Mouse (Mus musculus) liver, embryonic 13.5 days (tissue): ENCODE measurements around the gene Tead2. TPM values are rescaled to one million over a fixed set of nuclear protein-coding genes. Genes with fewer than 3 reads are reported as not detected.
A peak's percentile ranks its signal among the peaks of the same experiment; 100 is the strongest.

Experiments used
- ATAC-seq: fragments of 200-750 bp; cut with Nextera tagmentation; 2 replicates; pipeline ENCODE4 v1.8.0; 2017; ENCODE audit warnings: low read depth, mild to moderate bottlenecking, moderate number of reproducible peaks, moderate library complexity
- DNase-seq: peaks from one replicate; pipeline ENCODE4 v3.0.0; 2022
- H3K27ac ChIP-seq: fragments of 300-500 bp; sonication (generic); 2 replicates; pipeline ENCODE4 v1.5.1; 2015; ENCODE audit warnings: moderate library complexity, mild to moderate bottlenecking, inconsistent platforms
- H3K27me3 ChIP-seq: fragments of 300-500 bp; sonication (generic); 2 replicates; pipeline ENCODE4 v1.6.1; 2015; ENCODE audit warnings: mild to moderate bottlenecking, inconsistent platforms
- H3K36me3 ChIP-seq: fragments of 300-500 bp; sonication (generic); 2 replicates; pipeline ENCODE4 v1.6.1; 2015; ENCODE audit warnings: mild to moderate bottlenecking, inconsistent platforms
- H3K4me1 ChIP-seq: fragments of 300-500 bp; sonication (generic); replicated peaks from 2 replicates; pipeline ENCODE4 v1.6.1; 2015; ENCODE audit warnings: inconsistent platforms
- H3K4me2 ChIP-seq: fragments of 300-500 bp; sonication (generic); 2 replicates; pipeline ENCODE4 v1.6.1; 2015; ENCODE audit warnings: inconsistent platforms, mild to moderate bottlenecking, moderate library complexity
- H3K4me3 ChIP-seq: fragments of 300-500 bp; sonication (generic); replicated peaks from 2 replicates; pipeline ENCODE4 v1.5.1; 2015; ENCODE audit warnings: mild to moderate bottlenecking, inconsistent platforms
- H3K9ac ChIP-seq: fragments of 300-500 bp; sonication (generic); 2 replicates; pipeline ENCODE4 v1.6.1; 2015; ENCODE audit warnings: mild to moderate bottlenecking, inconsistent platforms
- H3K9me3 ChIP-seq: fragments of 300-500 bp; sonication (generic); replicated peaks from 2 replicates; pipeline ENCODE4 v1.6.1; 2016; ENCODE audit warnings: inconsistent platforms
- WGBS: fragments of 180-500 bp; shearing (Covaris S2); methylation state at CpG from one replicate; pipeline ENCODE4 v1.1.7; 2015; ENCODE audit not compliant: insufficient replicate concordance; 5-methylcytosine and 5-hydroxymethylcytosine counted together
- polyA plus RNA-seq: library from polyadenylated mRNA; unstranded; fragments of >200 nt; fragmentation: Nextera tagmentation; extraction: Ambion mirVana; gene quantifications from 2 replicates; pipeline ENCODE4 v1.2.1, GENCODE M21; 2015

Gene Tead2
- polyA plus RNA-seq, 1 experiment from 2014 or later, result 11.8 TPM

DNA sequence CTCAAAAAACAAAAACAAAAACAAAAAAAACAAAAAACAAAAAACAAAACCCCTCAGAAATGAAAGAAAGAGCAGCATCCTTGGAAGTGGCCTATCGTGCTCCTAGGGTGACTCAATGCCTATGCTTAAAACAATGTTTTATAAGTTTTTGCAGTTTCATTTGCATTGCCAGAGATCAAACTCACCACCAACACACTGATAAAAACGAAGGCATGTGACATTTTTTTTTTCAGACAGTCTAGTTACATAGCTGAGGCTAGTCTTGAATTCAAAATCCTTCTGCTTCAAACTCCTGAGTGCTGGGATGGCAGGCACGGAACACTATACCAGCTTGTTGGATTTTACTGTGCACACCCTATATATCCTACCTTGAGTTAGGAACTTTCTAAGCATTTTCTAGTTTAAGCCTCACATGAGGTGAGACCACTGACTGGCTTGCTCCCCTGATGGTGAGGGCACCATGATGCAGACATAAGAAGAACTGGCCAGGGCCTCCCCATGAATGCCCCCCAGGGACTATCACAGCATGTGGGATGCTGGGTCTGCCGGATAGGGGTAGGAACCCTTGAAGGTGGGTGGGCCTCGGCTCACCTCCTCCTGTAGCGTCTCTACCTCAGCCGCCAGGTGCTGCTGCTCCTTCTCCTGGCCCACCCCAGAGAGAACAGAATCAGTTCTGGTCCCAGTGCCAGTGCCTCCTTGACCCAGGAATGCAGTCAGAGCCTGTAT lies 22.8 kb upstream of the Tead2 start:
- no peaks in the 10 kb centered on the region for H3K4me1 ChIP-seq
- no peak overlapping the region for H3K4me3 ChIP-seq
- H3K9me3 ChIP-seq, result no peaks in the 10 kb centered on the region
- no peak overlapping the region for H3K9ac ChIP-seq
- no peak overlapping the region for H3K27ac ChIP-seq
- H3K4me2 ChIP-seq, result no peak overlapping the region
- DNase-seq, result no peak
- WGBS, result 70% methylated on average over 7 of the region's 7 CpGs
- peaks cover 82% of the 10 kb centered on the region for H3K27me3 ChIP-seq
- no peak for ATAC-seq
- no peaks in the 10 kb centered on the region for H3K36me3 ChIP-seq

DNA sequence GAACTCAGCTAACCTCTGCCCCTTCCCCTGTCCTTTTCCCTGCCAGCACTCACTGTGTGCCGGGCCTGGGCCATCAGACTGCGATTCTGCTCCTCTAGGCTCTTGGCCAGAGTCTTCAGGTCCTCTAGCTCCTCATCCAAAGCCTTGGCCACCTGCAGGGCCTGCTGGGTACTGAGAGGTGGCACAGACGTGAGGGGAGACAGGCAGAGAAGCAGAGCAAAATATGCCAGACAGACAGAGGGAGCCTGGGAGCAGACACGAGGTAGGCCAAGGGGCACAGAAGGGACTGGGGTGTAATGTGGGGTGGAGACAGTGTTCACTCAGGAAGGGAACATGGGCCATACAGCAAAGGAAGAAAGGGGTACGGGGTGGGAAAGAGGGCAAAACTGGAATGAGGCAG lies 22.1 kb upstream of the Tead2 start:
- Histone ChIP-seq H3K4me2 (no peak overlapping the region), H3K27me3 (peaks cover 78% of the 10 kb centered on the region), H3K4me3 (no peak overlapping the region), H3K9me3 (no peaks in the 10 kb centered on the region), H3K4me1 (no peaks in the 10 kb centered on the region), H3K27ac (no peak overlapping the region), H3K36me3 (no peaks in the 10 kb centered on the region), H3K9ac (no peak overlapping the region)
- 49% methylated on average over 5 of the region's 5 CpGs for WGBS
- ATAC-seq (no peak), DNase-seq (no peak)

DNA sequence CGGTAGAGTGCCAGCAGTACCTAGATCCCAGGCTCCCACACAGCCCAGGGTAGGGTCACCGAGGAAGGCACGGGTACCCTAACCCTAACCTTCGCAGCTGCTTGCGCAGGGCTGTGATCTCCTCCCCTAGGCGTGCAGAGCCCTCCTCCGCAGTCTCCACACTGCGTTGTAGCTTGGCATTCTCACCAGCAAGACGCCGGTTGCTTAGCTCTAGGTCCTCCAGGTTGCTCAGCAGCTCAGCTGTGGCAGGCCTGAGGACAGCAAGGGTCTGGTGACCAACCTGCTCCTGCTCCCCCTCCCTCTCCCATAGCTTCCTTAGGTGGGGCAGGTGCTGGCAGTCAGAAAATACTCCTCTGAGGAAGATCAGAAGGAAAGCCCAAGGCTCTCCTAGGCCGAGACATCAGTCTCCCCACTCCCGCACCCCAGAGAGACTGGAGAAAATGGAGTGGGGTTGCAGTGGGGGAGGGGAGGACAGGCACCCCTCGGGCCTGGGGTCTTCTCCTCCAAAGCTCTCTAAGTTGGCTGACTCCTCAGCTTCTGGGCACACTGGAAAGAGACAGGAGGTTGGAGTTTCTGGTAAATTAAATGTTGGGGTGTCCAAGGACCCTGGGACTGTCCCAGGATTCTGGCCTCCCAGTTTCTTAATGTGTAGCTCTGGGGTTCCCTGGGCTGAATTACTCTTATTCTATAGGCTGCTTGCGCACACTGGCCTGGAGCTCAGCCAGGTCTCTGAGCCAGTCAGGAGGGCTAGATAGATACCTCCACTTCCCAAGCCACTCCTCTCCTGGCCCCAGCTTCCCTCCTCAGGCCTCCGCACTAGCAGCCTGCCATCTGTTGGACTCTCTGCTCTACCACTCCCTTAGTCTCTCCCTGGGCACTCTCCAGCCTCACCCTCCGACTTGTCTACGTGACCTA lies 21.4 kb upstream of the Tead2 start:
- Histone ChIP-seq H3K4me2 (no peak overlapping the region), H3K27me3 (peaks cover 78% of the 10 kb centered on the region), H3K9ac (no peak overlapping the region), H3K4me1 (no peaks in the 10 kb centered on the region), H3K4me3 (no peak overlapping the region), H3K36me3 (no peaks in the 10 kb centered on the region), H3K9me3 (no peaks in the 10 kb centered on the region), H3K27ac (no peak overlapping the region)
- ATAC-seq (no peak), DNase-seq (no peak)
- WGBS, result 59% methylated on average over 17 of the region's 17 CpGs

DNA sequence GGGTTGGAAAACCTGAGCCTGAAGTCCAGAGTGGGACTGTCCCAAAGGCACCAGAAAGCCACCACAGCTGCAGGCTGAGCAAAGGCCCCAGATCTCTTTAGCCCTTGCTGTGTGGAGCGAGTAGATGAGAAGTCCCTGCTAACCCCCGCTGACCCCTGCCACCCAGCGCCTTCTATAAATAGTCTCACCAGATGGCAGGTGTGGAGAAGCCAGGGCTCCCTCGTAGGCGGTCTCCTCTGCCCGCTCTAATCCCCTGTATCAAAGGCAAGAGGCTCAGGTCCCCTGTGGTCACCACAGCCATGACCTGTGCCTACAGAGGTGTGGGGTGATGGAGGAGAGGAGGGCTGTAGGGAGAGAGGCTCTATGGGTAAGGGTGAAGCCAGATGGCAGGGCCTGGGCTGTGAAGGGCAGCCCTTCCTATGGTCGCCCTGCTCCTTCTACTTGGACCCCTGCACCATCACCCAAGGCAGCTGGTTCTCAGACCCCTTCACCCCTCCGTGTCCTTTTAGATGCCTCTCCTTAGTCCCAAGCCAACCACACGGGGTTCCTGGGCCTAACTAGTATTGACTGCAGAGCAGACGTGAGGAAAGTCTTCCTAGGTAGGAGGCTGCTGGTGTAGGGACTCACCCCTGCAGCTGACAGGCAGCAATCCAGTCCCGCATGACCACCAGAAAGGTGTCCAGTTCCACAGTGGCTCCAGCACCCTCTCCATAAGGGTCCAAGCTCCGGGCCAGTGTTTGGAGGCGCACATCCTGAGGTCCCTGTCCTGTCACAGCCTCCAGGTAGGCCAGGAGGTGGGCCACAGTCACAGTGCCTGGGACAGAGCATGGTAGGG lies 20.0 kb upstream of the Tead2 start:
- WGBS, result 53% methylated on average over 13 of the region's 13 CpGs
- no peak overlapping the region for H3K9ac ChIP-seq

DNA sequence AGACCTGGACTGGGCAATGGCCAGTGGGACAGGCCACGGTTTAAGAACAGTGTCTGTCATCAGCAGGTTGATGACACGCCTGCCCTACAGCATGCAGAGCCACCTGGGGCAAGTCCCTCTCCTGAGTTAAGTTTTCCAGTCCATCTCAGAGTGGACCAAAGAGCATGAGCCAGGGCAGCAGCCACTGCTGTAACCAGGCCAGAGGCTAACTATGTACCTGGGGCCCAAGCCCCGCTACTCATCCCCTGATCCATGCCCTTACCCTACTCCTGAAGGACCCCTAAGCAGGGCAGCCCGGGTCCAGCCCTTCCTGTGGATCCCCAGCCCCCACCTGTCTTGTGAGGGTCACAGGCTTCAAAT lies 19.4 kb upstream of the Tead2 start:
- WGBS, result 59% methylated on average over 4 of the region's 4 CpGs
- Histone ChIP-seq H3K9me3 (no peaks in the 10 kb centered on the region), H3K4me1 (no peaks in the 10 kb centered on the region), H3K36me3 (no peaks in the 10 kb centered on the region), H3K27me3 (peaks cover 68% of the 10 kb centered on the region), H3K9ac (no peak overlapping the region), H3K4me2 (no peak overlapping the region), H3K27ac (no peak overlapping the region), H3K4me3 (no peak overlapping the region)
- ATAC-seq, result no peak
- no peak for DNase-seq

More for the DNA sequence above, 20.0 kb upstream of the Tead2 start:
- no peak overlapping the region for H3K4me2 ChIP-seq
- no peaks in the 10 kb centered on the region for H3K4me1 ChIP-seq
- no peak overlapping the region for H3K4me3 ChIP-seq
- peaks cover 73% of the 10 kb centered on the region for H3K27me3 ChIP-seq
- H3K27ac ChIP-seq, result no peak overlapping the region
- no peaks in the 10 kb centered on the region for H3K9me3 ChIP-seq
- ATAC-seq (no peak), DNase-seq (no peak)
- no peaks in the 10 kb centered on the region for H3K36me3 ChIP-seq

DNA sequence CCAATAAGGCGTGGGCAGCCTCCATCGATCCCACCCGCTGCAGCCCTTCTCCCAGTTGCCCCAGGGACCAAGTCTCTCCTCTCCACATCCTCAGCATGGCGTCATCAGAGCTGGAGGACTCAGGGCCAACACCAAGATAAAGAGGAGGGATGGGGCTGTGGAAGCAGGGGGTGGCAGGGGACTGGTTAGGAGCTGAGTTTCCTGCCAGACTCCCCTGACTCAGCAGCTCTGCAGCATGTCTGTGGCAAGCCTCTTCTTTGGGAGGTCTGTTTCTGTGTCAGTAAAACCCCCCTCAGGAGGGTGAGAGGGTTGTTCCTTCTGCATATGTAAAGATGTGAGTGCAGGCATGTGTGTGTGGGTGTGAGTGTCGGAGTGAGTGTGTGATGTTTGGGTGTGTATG lies 18.6 kb upstream of the Tead2 start:
- Histone ChIP-seq H3K4me1 (no peaks in the 10 kb centered on the region), H3K36me3 (no peaks in the 10 kb centered on the region), H3K4me2 (no peak overlapping the region), H3K27me3 (peaks cover 60% of the 10 kb centered on the region), H3K27ac (no peak overlapping the region), H3K9ac (no peak overlapping the region), H3K9me3 (no peaks in the 10 kb centered on the region), H3K4me3 (no peak overlapping the region)
- ATAC-seq, result no peak
- WGBS, result 49% methylated on average over 5 of the region's 5 CpGs
- no peak for DNase-seq

DNA sequence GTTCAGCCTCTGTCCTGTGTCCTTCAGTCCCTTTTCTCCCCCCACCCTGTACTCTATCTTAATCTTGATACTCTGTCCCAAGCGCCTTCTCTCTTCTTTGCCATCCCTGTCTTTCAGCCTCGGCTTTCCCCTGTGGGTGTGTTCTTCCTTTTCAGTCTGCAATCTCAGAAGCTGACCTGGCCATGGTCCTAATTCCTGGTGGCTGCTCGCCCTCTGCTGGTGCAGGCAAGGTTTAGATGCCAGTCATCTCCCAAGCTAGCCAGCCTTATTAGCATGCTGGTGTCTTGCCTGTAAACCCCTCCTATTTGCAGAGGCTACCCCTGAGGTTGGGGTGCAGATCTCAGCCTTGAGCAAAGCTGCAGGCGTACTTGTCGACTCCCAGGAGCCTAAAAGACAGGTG lies 17.1 kb upstream of the Tead2 start:
- no peak overlapping the region for H3K27ac ChIP-seq
- 13% methylated on average over 5 of the region's 5 CpGs for WGBS
- ATAC-seq, result no peak

DNA sequence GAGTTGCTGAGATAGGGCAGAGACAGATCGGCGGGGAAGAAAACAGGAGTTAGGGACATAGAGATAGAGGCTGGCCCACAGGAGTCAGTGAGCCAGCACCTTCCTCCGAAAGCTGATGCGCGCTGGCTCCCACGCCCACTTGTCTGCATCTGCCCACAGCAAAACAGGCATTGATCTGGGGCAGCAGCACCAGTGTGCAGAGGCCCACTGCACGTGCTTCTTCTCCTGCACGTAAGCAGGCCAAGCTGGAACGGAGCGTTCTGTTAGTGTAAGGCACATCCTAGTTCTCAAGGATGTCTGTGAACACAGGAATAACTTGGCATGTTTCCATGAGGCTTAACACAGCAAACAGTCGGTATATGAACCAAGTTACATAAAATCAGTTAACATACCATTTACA lies 16.6 kb upstream of the Tead2 start:
- ATAC-seq, result no peak
- Histone ChIP-seq H3K4me1 (peaks cover 1% of the 10 kb centered on the region), H3K4me3 (no peak overlapping the region), H3K36me3 (no peaks in the 10 kb centered on the region), H3K9me3 (no peaks in the 10 kb centered on the region), H3K27ac (no peak overlapping the region), H3K27me3 (peaks cover 43% of the 10 kb centered on the region), H3K4me2 (no peak overlapping the region), H3K9ac (no peak overlapping the region)
- no peak for DNase-seq
- WGBS, result 70% methylated on average over 11 of the region's 11 CpGs

More for the DNA sequence above, 17.1 kb upstream of the Tead2 start:
- H3K36me3 ChIP-seq, result no peaks in the 10 kb centered on the region
- H3K27me3 ChIP-seq, result peaks cover 48% of the 10 kb centered on the region
- H3K4me3 ChIP-seq, result no peak overlapping the region
- H3K4me2 ChIP-seq, result no peak overlapping the region
- no peak overlapping the region for H3K9ac ChIP-seq
- no peak for DNase-seq
- H3K9me3 ChIP-seq, result no peaks in the 10 kb centered on the region
- no peaks in the 10 kb centered on the region for H3K4me1 ChIP-seq

DNA sequence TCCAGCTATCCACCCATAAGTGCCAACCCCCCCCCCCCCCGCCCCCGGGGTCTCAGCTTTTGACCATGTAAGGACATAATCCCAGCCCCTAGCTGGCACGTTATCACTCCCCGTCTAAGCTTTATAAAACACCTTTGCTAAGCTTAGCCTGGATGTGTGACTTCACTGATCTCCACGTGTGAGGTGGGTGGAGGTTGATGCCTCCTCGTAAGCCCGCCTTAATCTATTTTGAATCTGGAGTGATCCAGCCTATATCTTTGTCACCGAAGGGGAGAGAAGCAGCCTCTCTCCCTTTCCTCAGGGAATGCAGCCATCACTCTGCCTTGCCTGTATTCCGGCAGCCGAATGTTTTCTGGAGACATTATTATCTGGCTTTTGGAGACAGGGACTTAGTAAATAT lies 12.9 kb upstream of the Tead2 start:
- no peak for DNase-seq
- Histone ChIP-seq H3K36me3 (no peaks in the 10 kb centered on the region), H3K9ac (no peak overlapping the region), H3K27ac (no peak overlapping the region), H3K4me3 (no peak overlapping the region), H3K4me2 (no peak overlapping the region), H3K4me1 (peaks cover 16% of the 10 kb centered on the region), H3K27me3 (peaks cover 21% of the 10 kb centered on the region), H3K9me3 (no peaks in the 10 kb centered on the region)
- 52% methylated on average over 10 of the region's 10 CpGs for WGBS
- no peak for ATAC-seq

DNA sequence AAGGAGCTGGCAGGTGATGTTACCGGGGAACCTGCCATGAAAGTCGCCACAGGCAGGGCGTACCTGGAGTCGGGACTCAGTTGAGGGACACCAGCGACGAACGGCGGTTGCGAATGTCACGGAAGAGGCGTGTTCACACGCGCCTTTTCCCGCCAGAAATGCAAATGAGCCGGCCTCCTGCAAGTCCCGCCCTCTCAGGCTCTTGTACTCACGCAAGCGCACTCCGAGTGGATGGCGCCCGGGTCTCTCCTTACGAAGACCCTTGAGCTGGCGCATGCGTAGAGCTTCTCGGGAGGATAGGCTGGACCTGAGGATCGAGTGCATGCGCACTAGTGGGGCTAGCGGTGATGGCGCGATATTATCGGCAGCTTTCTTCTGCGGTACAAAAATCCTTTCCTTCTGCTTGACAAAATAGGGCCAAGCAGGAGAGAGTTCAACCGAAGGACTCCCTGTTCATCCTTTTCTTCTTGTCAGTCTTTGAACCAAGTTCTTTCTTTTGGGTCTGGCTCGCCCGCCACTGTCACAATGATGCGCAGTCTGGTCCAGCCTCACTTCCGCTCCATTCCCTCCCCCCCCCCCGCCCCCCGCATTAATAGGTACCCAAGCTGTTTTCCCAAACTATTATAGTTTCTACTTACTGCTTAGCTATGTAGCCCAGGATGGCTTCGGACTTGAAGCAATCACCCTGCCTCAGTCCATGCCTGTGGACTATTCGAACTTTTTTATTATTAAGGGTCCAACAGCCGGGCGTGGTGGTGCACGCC lies 11.0 kb upstream of the Tead2 start, which contains the start of gene Ccdc155:
Gene Ccdc155 (minus strand): TSS at position 513 of the 764 bp plus-strand sequence.
- ATAC-seq, result peak; percentile 92

More for the DNA sequence above, 11.0 kb upstream of the Tead2 start, which contains the start of gene Ccdc155:
- peak within 1 kb of the TSS; percentile 74 for H3K4me2 ChIP-seq
- no peaks in the 10 kb centered on the region for H3K9me3 ChIP-seq
- peaks cover 12% of the 10 kb centered on the region; the same call in 1 of the 2 replicates for H3K27me3 ChIP-seq
- peaks cover 16% of the 10 kb centered on the region for H3K4me1 ChIP-seq
- 6% methylated on average over 44 of the region's 44 CpGs for WGBS
- H3K4me3 ChIP-seq, result peak within 1 kb of the TSS; percentile 56
- H3K27ac ChIP-seq, result no peak within 1 kb of the TSS
- no peaks in the 10 kb centered on the region for H3K36me3 ChIP-seq
- peak; percentile 85 for DNase-seq
- peak within 1 kb of the TSS; percentile 26; the same call in 1 of the 2 replicates for H3K9ac ChIP-seq
